Mouse (Mus musculus) ES-E14 (cell line): ENCODE data around the gene Inpp4b. TPM values are rescaled to one million over a fixed set of nuclear protein-coding genes. Genes with fewer than 3 reads are reported as not detected.

Experiments
- DNase-seq: peaks from one replicate; pipeline ENCODE4 v3.0.0-alpha.2; 2013; ENCODE audit warnings: low read depth, low spot score
- H3K27ac ChIP-seq: 2 replicates; pipeline ENCODE4 v1.5.1; 2012; ENCODE audit warnings: low read depth, mild to moderate bottlenecking, low read length, moderate library complexity, mixed read lengths; ENCODE audit not compliant: poor library complexity, insufficient read depth, severe bottlenecking
- H3K36me3 ChIP-seq: 2 replicates; pipeline ENCODE4 v1.6.1; 2012; ENCODE audit warnings: mild to moderate bottlenecking, low read length, moderate library complexity, mixed read lengths; ENCODE audit not compliant: control insufficient read depth, poor library complexity, insufficient read depth, severe bottlenecking
- H3K4me1 ChIP-seq, 2 experiments: fragments of 150-350 bp in 1 of 2; sonication (generic) in 1 of 2; 2 replicates each; pipeline ENCODE4 v1.6.1; 2012; ENCODE audit warnings: low read length in 2 of 2, mild to moderate bottlenecking in 1 of 2, mixed read lengths in 1 of 2; ENCODE audit not compliant: control insufficient read depth in 2 of 2, insufficient read depth in 2 of 2, poor library complexity in 1 of 2
- H3K4me3 ChIP-seq, 2 experiments: fragments of 150-350 bp in 1 of 2; sonication (generic) in 1 of 2; 2 replicates each; pipeline ENCODE4 v1.5.1; 2012; ENCODE audit warnings: low read length in 2 of 2, low read depth in 1 of 2, mild to moderate bottlenecking in 1 of 2, mixed read lengths in 1 of 2; ENCODE audit not compliant: insufficient read depth in 1 of 2, poor library complexity in 1 of 2, severe bottlenecking in 1 of 2
- H3K9ac ChIP-seq: 2 replicates; pipeline ENCODE4 v1.6.1; 2012; ENCODE audit warnings: low read depth, mild to moderate bottlenecking, low read length, mixed read lengths; ENCODE audit not compliant: poor library complexity, insufficient read depth, severe bottlenecking
- H3K9me3 ChIP-seq: fragments of 150-350 bp; sonication (generic); 2 replicates; pipeline ENCODE4 v1.6.1; 2012; ENCODE audit warnings: low read depth, mild to moderate bottlenecking, low read length; ENCODE audit not compliant: control insufficient read depth, insufficient read depth
- CHD2 ChIP-seq: IDR thresholded peaks from 2 replicates; pipeline ENCODE4 v1.6.1; 2014; ENCODE audit warnings: mild to moderate bottlenecking, low read depth, low read length, inconsistent platforms
- HCFC1 ChIP-seq: IDR thresholded peaks from 2 replicates; pipeline ENCODE4 v1.6.1; 2012; ENCODE audit warnings: low read length, inconsistent platforms, borderline replicate concordance; ENCODE audit not compliant: insufficient read depth
- MAFK ChIP-seq: IDR thresholded peaks from 2 replicates; pipeline ENCODE4 v1.6.1; 2014; ENCODE audit warnings: mild to moderate bottlenecking, low read depth, low read length, inconsistent platforms; ENCODE audit not compliant: insufficient read depth
- ZC3H11A ChIP-seq: IDR thresholded peaks from 2 replicates; pipeline ENCODE4 v1.6.1; 2012; ENCODE audit warnings: low read depth, mild to moderate bottlenecking, inconsistent platforms, low read length, borderline replicate concordance
- ZNF384 ChIP-seq: IDR thresholded peaks from 2 replicates; pipeline ENCODE4 v1.6.1; 2012; ENCODE audit warnings: low read depth, low read length, inconsistent platforms
- in situ Hi-C, 2 experiments: fragments of 600-800 bp; cut with MboI; formaldehyde crosslinking; loops; one replicate each; pipeline ENCODE4 v1.15.1; 2025; ENCODE audit warnings: low sequenced_read_pairs in 2 of 2, inconsistent platforms in 1 of 2; ENCODE audit not compliant: unreplicated experiment in 2 of 2
- total RNA-seq: library from RNA; depleted of rRNA; stranded (reverse); fragments of 300-350 nt; gene quantifications from 2 replicates; pipeline ENCODE4 v1.2.3, GENCODE M21; 2012

The Inpp4b gene
- total RNA-seq, 1 experiment = 0.98 TPM

- H3K36me3 ChIP-seq = no peaks in the 10 kb centered on the region
- in situ Hi-C loops = no loop called here
- DNase-seq = no peak
Measured at GRCm38 (mm10) chr8:81757580-81758144, 415.3 kb downstream of the Inpp4b start.

DNA sequence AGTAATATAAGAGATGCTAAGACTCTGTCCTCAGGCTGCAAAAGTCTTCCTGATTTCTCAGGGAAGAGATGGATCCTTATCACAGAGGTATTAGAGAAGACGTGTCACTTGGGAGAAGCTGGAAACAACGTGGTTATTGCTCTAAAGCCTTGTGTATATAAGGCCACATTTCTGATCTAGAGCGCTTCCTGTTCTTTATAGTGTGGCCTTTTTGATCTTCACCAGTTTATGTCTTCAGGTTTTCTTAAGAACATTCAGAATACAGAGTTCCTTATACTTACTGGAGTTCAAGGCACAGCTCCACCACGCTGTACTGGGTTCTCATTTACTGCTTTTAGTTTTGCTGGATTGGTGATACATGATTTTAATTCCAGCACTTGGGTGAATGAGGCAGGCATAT is 419.1 kb downstream of the Inpp4b start:
- no peaks in the 10 kb centered on the region for H3K9me3 ChIP-seq
- TF ChIP-seq MAFK = no peak
- TF ChIP-seq HCFC1 = no peak
- no peak for TF ChIP-seq ZC3H11A
- TF ChIP-seq CHD2 = no peak
- TF ChIP-seq ZNF384 = no peak
- H3K9ac ChIP-seq = no peak overlapping the region
- H3K36me3 ChIP-seq = no peaks in the 10 kb centered on the region
- DNase-seq = no peak
- in situ Hi-C loops = no loop called here
- H3K4me1 ChIP-seq = no peaks in the 10 kb centered on the region
- H3K4me3 ChIP-seq = no peak overlapping the region
- no peak overlapping the region for H3K27ac ChIP-seq

More at GRCm38 (mm10) chr8:81757580-81758144, 415.3 kb downstream of the Inpp4b start:
- Histone ChIP-seq H3K9ac (no peak overlapping the region), H3K9me3 (no peaks in the 10 kb centered on the region), H3K4me1 (no peaks in the 10 kb centered on the region), H3K27ac (no peak overlapping the region), H3K4me3 (no peak overlapping the region)
- no peak for TF ChIP-seq MAFK
- no peak for TF ChIP-seq CHD2

DNA sequence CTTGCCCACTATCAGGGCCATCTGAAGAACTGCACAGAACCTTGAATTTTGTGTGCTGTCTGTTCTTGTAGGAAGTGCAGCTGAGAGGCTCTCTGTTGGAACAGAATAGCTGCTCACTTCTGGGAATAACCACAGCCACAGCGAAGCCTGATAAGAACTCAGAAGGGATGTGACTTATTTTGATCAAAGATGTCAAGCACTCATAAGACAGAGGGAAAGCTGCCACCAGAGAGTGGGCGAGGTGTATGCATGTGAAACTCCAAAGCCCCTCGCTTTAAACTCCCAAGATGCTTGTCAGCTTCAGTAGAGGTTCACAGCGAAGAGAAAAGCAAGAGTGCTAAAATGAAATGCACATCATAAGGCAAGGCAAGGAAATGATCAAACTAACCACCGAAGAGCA is 423.7 kb downstream of the Inpp4b start:
- no peak for DNase-seq
- H3K27ac ChIP-seq = no peak overlapping the region

GRCm38 (mm10) chr8:81767411-81768312 is 425.3 kb downstream of the Inpp4b start:
- TF ChIP-seq ZC3H11A (no peak), HCFC1 (no peak), MAFK (no peak), ZNF384 (no peak), CHD2 (no peak)
- Histone ChIP-seq H3K4me3 (no peak overlapping the region), H3K36me3 (no peaks in the 10 kb centered on the region), H3K9me3 (no peaks in the 10 kb centered on the region), H3K4me1 (no peaks in the 10 kb centered on the region), H3K9ac (no peak overlapping the region), H3K27ac (no peak overlapping the region)
- in situ Hi-C loops = no loop called here
- DNase-seq = no peak

More for the DNA sequence above, 423.7 kb downstream of the Inpp4b start:
- no peaks in the 10 kb centered on the region for H3K36me3 ChIP-seq
- H3K4me3 ChIP-seq = no peak overlapping the region
- in situ Hi-C loops = no loop called here
- no peaks in the 10 kb centered on the region for H3K4me1 ChIP-seq
- H3K9me3 ChIP-seq = no peaks in the 10 kb centered on the region
- TF ChIP-seq ZNF384 (no peak), CHD2 (no peak), ZC3H11A (no peak), HCFC1 (no peak), MAFK (no peak)
- no peak overlapping the region for H3K9ac ChIP-seq

GRCm38 (mm10) chr8:81768313-81768675 is 425.9 kb downstream of the Inpp4b start:
- Histone ChIP-seq H3K4me3 (no peak overlapping the region), H3K9ac (no peak overlapping the region), H3K36me3 (no peaks in the 10 kb centered on the region), H3K9me3 (no peaks in the 10 kb centered on the region), H3K27ac (no peak overlapping the region), H3K4me1 (no peaks in the 10 kb centered on the region)
- TF ChIP-seq CHD2 = no peak
- TF ChIP-seq HCFC1 = no peak
- TF ChIP-seq ZC3H11A = no peak
- no peak for TF ChIP-seq MAFK
- no peak for TF ChIP-seq ZNF384
- no peak for DNase-seq
- in situ Hi-C loops = no loop called here
